Mouse (Mus musculus) lung, postnatal 0 days (tissue): ENCODE data around the gene Pabpc1l.

Experiments
- CTCF ChIP-seq: IDR thresholded peaks from 2 replicates; pipeline ENCODE4 v1.5.1; 2016; ENCODE audit warnings: antibody characterized with exemption, mild to moderate bottlenecking
- EP300 ChIP-seq: IDR thresholded peaks from 2 replicates; pipeline ENCODE4 v1.6.1; 2016; ENCODE audit warnings: antibody characterized with exemption, mild to moderate bottlenecking, control low read depth

DNA sequence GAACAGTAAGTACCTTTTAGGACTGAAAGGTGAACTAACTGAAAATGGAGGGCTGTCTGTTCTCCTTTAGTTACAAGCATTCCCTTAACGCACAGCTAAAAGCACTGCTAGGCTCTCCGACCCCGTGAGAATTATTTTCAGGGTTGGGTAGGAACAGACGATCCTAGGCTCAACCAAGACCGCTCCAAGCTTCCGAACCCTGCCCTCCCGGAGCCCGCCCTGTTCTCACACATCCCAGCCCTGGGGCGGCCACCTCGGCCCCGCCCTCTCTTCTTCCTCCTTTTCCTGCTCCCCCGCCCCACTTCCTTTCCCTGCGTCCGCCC is 30.6 kb upstream of the Pabpc1l start, which contains the start of gene Ywhab:
- TF ChIP-seq CTCF (no peak), EP300 (0 out of 2 replicates have a peak, but pooled peaks have one; percentile 37)
